Mouse (Mus musculus) bone marrow, adult 2 months (tissue): Measurements from ENCODE around the gene Tubgcp2.

Experiments used
- CTCF ChIP-seq: fragments of 200-500 bp; IDR thresholded peaks from 2 replicates; pipeline ENCODE4 v1.5.1; 2011; ENCODE audit warnings: low read length, control low read depth; ENCODE audit not compliant: control insufficient read depth, insufficient read depth
- POLR2A ChIP-seq: fragments of 200-500 bp; IDR thresholded peaks from 2 replicates; pipeline ENCODE4 v1.6.1; 2011; ENCODE audit warnings: low read depth, mild to moderate bottlenecking, control low read depth, low read length, borderline replicate concordance; ENCODE audit not compliant: control insufficient read depth

GRCm38 (mm10) chr7:139994202-139994601, 42.3 kb downstream of the Tubgcp2 start:
- no peak for TF ChIP-seq POLR2A
- TF ChIP-seq CTCF: no peak
